8 mouse cellular contexts compared by ENCODE assay signal in genomic region chr9:56533916-56534315, GRCm38 (mm10).
DNase-seq lines count a peak whose midpoint lies in the region; ATAC-seq and TF ChIP-seq lines count a peak whose summit lies in the region.
"Had no signal": no experiment of that assay in that cellular context is flagged by ENCODE, and none has a peak within 500 bp of the region (broad histone marks: within the 10 kb centered on the region; RNA-seq: fewer than 3 reads in every experiment).

No protein-coding gene starts in this region.

- H3K27me3 ChIP-seq in midbrain, embryonic 14.5 days (ENCODE audit: control insufficient read depth, insufficient read depth, low read length) = no peaks in the 10 kb centered on the region; the same call in 1 of the 2 replicates
- H3K27me3 ChIP-seq in midbrain, embryonic 16.5 days (ENCODE audit: control insufficient read depth, insufficient read depth, low read depth, low read length) = no peaks in the 10 kb centered on the region
- H3K27me3 ChIP-seq in heart, embryonic 14.5 days (ENCODE audit: control insufficient read depth, insufficient read depth, low read length) = no peaks in the 10 kb centered on the region
- H3K27me3 ChIP-seq in limb, embryonic 10.5 days (ENCODE audit: low read depth, poor library complexity, severe bottlenecking) = peaks cover 40% of the 10 kb centered on the region
- H3K27me3 ChIP-seq in stomach, postnatal 0 days (ENCODE audit: control insufficient read depth, insufficient read depth, low read length) = no peaks in the 10 kb centered on the region

- 0 out of 2 replicates have a peak overlapping the region, but pooled peaks have one; percentile 26 for H3K27ac ChIP-seq in midbrain, embryonic 14.5 days (replicated peaks; ENCODE audit: low read depth, low read length)
- H3K27ac ChIP-seq in midbrain, embryonic 16.5 days (ENCODE audit: low read length) = no peak overlapping the region
- peak overlapping the region; percentile 19 to 53; a peak in 2 of 4 replicates for H3K27ac ChIP-seq in heart, embryonic 14.5 days (replicated peaks in 1 of 2; ENCODE audit: control insufficient read depth in 1 of 2, insufficient read depth in 1 of 2, low read depth in 2 of 2, low read length in 2 of 2)
- peak overlapping the region; percentile 66; the same call in 1 of the 2 replicates for H3K27ac ChIP-seq in limb, embryonic 10.5 days
- H3K27ac ChIP-seq in stomach, postnatal 0 days (replicated peaks) = peak overlapping the region; percentile 24; the same call in 1 of the 2 replicates
- H3K27ac ChIP-seq: macrophage had no signal

- TF ChIP-seq EP300 in stomach, postnatal 0 days (optimal IDR thresholded peaks at IDR 0.05) = no peak

- no peaks in the 10 kb centered on the region for H3K9me3 ChIP-seq in midbrain, embryonic 14.5 days (ENCODE audit: control insufficient read depth, low read length)
- H3K9me3 ChIP-seq in midbrain, embryonic 16.5 days (replicated peaks; ENCODE audit: control insufficient read depth, low read length, poor library complexity, severe bottlenecking) = no peaks in the 10 kb centered on the region
- no peaks in the 10 kb centered on the region for H3K9me3 ChIP-seq in heart, embryonic 14.5 days (ENCODE audit: control insufficient read depth, low read length)
- H3K9me3 ChIP-seq in limb, embryonic 10.5 days (replicated peaks) = no peaks in the 10 kb centered on the region
- H3K9me3 ChIP-seq in stomach, postnatal 0 days (ENCODE audit: control insufficient read depth, low read length) = no peaks in the 10 kb centered on the region

- 72% methylated on average over 9 of the region's 9 CpGs for WGBS in midbrain, embryonic 14.5 days
- WGBS in midbrain, embryonic 16.5 days = 70% methylated on average over 9 of the region's 9 CpGs
- 62% methylated on average over 9 of the region's 9 CpGs for WGBS in heart, embryonic 14.5 days
- WGBS in limb, embryonic 10.5 days = 76% methylated on average over 9 of the region's 9 CpGs
- 66% methylated on average over 9 of the region's 9 CpGs for WGBS in stomach, postnatal 0 days

- H3K36me3 ChIP-seq in midbrain, embryonic 14.5 days (ENCODE audit: control insufficient read depth, insufficient read depth, low read length) = no peaks in the 10 kb centered on the region
- H3K36me3 ChIP-seq in midbrain, embryonic 16.5 days (ENCODE audit: control insufficient read depth, insufficient read depth, low read length) = no peaks in the 10 kb centered on the region
- no peaks in the 10 kb centered on the region for H3K36me3 ChIP-seq in heart, embryonic 14.5 days (ENCODE audit: control insufficient read depth, insufficient read depth, low read length)
- H3K36me3 ChIP-seq in limb, embryonic 10.5 days = no peaks in the 10 kb centered on the region
- no peaks in the 10 kb centered on the region for H3K36me3 ChIP-seq in stomach, postnatal 0 days (ENCODE audit: control insufficient read depth, insufficient read depth, low read length)

- no peak for ATAC-seq in midbrain, embryonic 14.5 days (ENCODE audit: low FRiP score, low TSS enrichment)
- ATAC-seq in midbrain, embryonic 16.5 days = no peak
- peak; percentile 42; the same call in 1 of the 2 replicates for ATAC-seq in heart, embryonic 14.5 days (ENCODE audit: insufficient number of reproducible peaks, insufficient read depth, low FRiP score, low read depth)
- ATAC-seq in stomach, postnatal 0 days (ENCODE audit: low FRiP score, low TSS enrichment) = peak; percentile 41; the same call in 1 of the 2 replicates

- no peak for TF ChIP-seq CTCF in stomach, postnatal 0 days (IDR thresholded peaks at IDR 0.05; ENCODE audit: low read depth)

- no peak for DNase-seq in midbrain, embryonic 14.5 days
- DNase-seq in limb, embryonic 10.5 days (ENCODE audit: low spot score) = no peak
- DNase-seq in stomach, postnatal 0 days (ENCODE audit: low spot score) = no peak
- DNase-seq in layer of hippocampus, adult 11-12 months (ENCODE audit: low spot score) = no peak
- no peak for DNase-seq in gastrocnemius, adult 18-20 months (ENCODE audit: low spot score)

- peaks cover 22% of the 10 kb centered on the region for H3K4me1 ChIP-seq in midbrain, embryonic 14.5 days (ENCODE audit: control insufficient read depth, insufficient read depth, low read length)
- peaks cover 5% of the 10 kb centered on the region for H3K4me1 ChIP-seq in midbrain, embryonic 16.5 days (ENCODE audit: control insufficient read depth, insufficient read depth, low read length)
- peaks cover 11 to 14% of the 10 kb centered on the region in 2 experiments for H3K4me1 ChIP-seq in heart, embryonic 14.5 days (ENCODE audit: control insufficient read depth in 2 of 2, insufficient read depth in 2 of 2, low read length in 2 of 2)
- H3K4me1 ChIP-seq in limb, embryonic 10.5 days = peaks cover 25% of the 10 kb centered on the region
- H3K4me1 ChIP-seq in stomach, postnatal 0 days (replicated peaks; ENCODE audit: control insufficient read depth, insufficient read depth) = 0 out of 2 replicates have a peak, but pooled peaks cover 2% of the 10 kb centered on the region

- H3K4me3 ChIP-seq in midbrain, embryonic 14.5 days (replicated peaks; ENCODE audit: low read depth, low read length) = no peak overlapping the region
- no peak overlapping the region for H3K4me3 ChIP-seq in midbrain, embryonic 16.5 days (ENCODE audit: low read depth, low read length)
- no peak overlapping the region for H3K4me3 ChIP-seq in heart, embryonic 14.5 days (ENCODE audit: control insufficient read depth in 1 of 2, insufficient read depth in 1 of 2, low read depth in 1 of 2, low read length in 2 of 2)
- H3K4me3 ChIP-seq in limb, embryonic 10.5 days = no peak overlapping the region
- H3K4me3 ChIP-seq in stomach, postnatal 0 days (ENCODE audit: low read depth, low read length) = no peak overlapping the region

- no peak overlapping the region for H3K9ac ChIP-seq in midbrain, embryonic 14.5 days (replicated peaks; ENCODE audit: low read length)
- no peak overlapping the region for H3K9ac ChIP-seq in midbrain, embryonic 16.5 days (ENCODE audit: low read depth, low read length)
- H3K9ac ChIP-seq in heart, embryonic 14.5 days (ENCODE audit: low read length) = no peak overlapping the region
- H3K9ac ChIP-seq in stomach, postnatal 0 days (ENCODE audit: low read length) = no peak overlapping the region

- no peak overlapping the region for H3K4me2 ChIP-seq in midbrain, embryonic 14.5 days (ENCODE audit: low read length)
- H3K4me2 ChIP-seq in midbrain, embryonic 16.5 days (ENCODE audit: low read length) = no peak overlapping the region
- no peak overlapping the region for H3K4me2 ChIP-seq in heart, embryonic 14.5 days (ENCODE audit: low read length)
- H3K4me2 ChIP-seq in stomach, postnatal 0 days (replicated peaks; ENCODE audit: low read depth) = no peak overlapping the region

Comparison
In these comparisons a context has a peak if more than half of its experiments do, and no peak if none do; other contexts are left out.
1. ATAC-seq: peak in heart, embryonic 14.5 days (single experiment) and stomach, postnatal 0 days (single experiment); none in midbrain, embryonic 14.5 days (single experiment) and midbrain, embryonic 16.5 days (single experiment).